Mouse (Mus musculus) hindbrain, embryonic 14.5 days (tissue): Measurements from ENCODE around the gene Mad2l1. TPM values are rescaled to one million over a fixed set of nuclear protein-coding genes. Genes with fewer than 3 reads are reported as not detected.

ENCODE experiments used
- ATAC-seq: fragments of 200-750 bp; cut with Nextera tagmentation; 2 replicates; pipeline ENCODE4 v1.8.0; 2017; ENCODE audit warnings: moderate number of reproducible peaks, mild to moderate bottlenecking, moderate TSS enrichment, moderate library complexity; ENCODE audit not compliant: low FRiP score
- DNase-seq: peaks from one replicate; pipeline ENCODE4 v3.0.0-alpha.2; 2015; ENCODE audit warnings: low spot score
- H3K27ac ChIP-seq: fragments of 300-500 bp; sonication (generic); 2 replicates; pipeline ENCODE4 v1.5.1; 2014; ENCODE audit warnings: mild to moderate bottlenecking, moderate library complexity
- H3K27me3 ChIP-seq: fragments of 300-500 bp; sonication (generic); 2 replicates; pipeline ENCODE4 v1.6.1; 2014; ENCODE audit warnings: mild to moderate bottlenecking, low read length, mixed read lengths; ENCODE audit not compliant: control insufficient read depth, insufficient read depth
- H3K36me3 ChIP-seq: fragments of 300-500 bp; sonication (generic); replicated peaks from 2 replicates; pipeline ENCODE4 v1.6.1; 2014; ENCODE audit not compliant: control insufficient read depth, insufficient read depth
- H3K4me1 ChIP-seq: fragments of 300-500 bp; sonication (generic); replicated peaks from 2 replicates; pipeline ENCODE4 v1.6.1; 2014; ENCODE audit warnings: antibody characterized with exemption, low read length, mixed read lengths; ENCODE audit not compliant: control insufficient read depth, insufficient read depth
- H3K4me2 ChIP-seq: fragments of 300-500 bp; sonication (generic); replicated peaks from 2 replicates; pipeline ENCODE4 v1.6.1; 2014; ENCODE audit warnings: mild to moderate bottlenecking, moderate library complexity
- H3K4me3 ChIP-seq: fragments of 300-500 bp; sonication (generic); replicated peaks from 2 replicates; pipeline ENCODE4 v1.5.1; 2014; ENCODE audit warnings: mild to moderate bottlenecking, low read length
- H3K9ac ChIP-seq: fragments of 300-500 bp; sonication (generic); 2 replicates; pipeline ENCODE4 v1.6.1; 2014
- H3K9me3 ChIP-seq: fragments of 300-500 bp; sonication (generic); 2 replicates; pipeline ENCODE4 v1.6.1; 2016; ENCODE audit warnings: low read length; ENCODE audit not compliant: control insufficient read depth
- WGBS: fragments of 180-500 bp; shearing (Covaris S2); extraction: QIAGEN DNeasy Blood & Tissue Kit; methylation state at CpG from one replicate; pipeline ENCODE4 v1.1.7; 2014; 5-methylcytosine and 5-hydroxymethylcytosine counted together
- polyA plus RNA-seq: library from polyadenylated mRNA; unstranded; fragments of >200 nt; fragmentation: Nextera tagmentation; extraction: Ambion mirVana; gene quantifications from 2 replicates; pipeline ENCODE4 v1.2.1, GENCODE M21; 2014

Gene Mad2l1
- 17.2 and 18.8 TPM in 2 replicates for polyA plus RNA-seq

DNA sequence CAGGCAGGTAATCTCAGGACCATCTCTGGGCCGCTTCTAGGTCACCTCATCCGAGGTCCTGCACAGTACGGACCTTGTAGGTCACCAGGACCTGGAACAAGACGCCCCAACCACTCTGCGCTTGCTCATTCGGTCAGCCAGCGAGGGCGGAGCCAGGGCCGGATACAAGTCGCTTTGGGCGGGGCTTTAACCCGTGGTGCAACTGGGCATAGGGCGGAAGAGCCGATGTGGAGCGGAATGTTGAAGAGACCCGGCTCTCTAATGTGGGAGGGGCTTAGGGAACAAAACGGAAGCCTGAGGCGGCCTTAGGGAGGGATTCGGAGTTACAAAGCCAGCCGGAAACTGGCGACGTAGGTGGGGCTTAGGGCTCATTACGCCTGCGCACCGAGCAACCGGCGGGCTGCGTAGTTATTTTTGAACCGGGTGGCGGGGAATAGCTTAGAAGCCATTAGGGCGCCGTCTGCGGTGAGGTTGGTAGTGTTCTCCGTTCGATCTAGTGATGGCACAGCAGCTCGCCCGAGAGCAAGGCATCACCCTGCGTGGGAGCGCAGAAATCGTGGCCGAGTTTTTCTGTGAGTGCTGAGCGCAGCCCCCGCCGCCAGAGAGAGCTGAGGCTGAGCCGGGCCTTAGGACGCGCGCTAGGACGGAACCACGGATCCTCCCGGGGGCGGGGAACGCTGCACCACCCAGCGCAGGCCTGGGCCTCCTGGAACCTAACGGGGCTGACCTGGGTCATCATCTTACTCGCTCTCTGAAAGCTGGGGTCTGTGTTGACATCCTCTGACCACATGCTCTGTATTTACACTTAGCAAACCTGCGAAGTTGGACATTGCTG is at the start of gene Mad2l1:
Gene Mad2l1 (plus strand): TSS at position 363 of the 835 bp plus-strand sequence.
- WGBS = under 1% methylated on average over 57 of the region's 57 CpGs
- H3K4me2 ChIP-seq = peak within 1 kb of the TSS; percentile 85
- DNase-seq = peak; percentile 96
- H3K4me1 ChIP-seq = peaks cover 15% of the 10 kb centered on the region; the same call in 1 of the 2 replicates
- peak; percentile 99 for ATAC-seq
- no peaks in the 10 kb centered on the region for H3K9me3 ChIP-seq
- peak within 1 kb of the TSS; percentile 80 for H3K4me3 ChIP-seq
- H3K36me3 ChIP-seq = no peaks in the 10 kb centered on the region
- peak within 1 kb of the TSS; percentile 88 for H3K27ac ChIP-seq
- no peaks in the 10 kb centered on the region for H3K27me3 ChIP-seq
- peak within 1 kb of the TSS; percentile 67 for H3K9ac ChIP-seq

DNA sequence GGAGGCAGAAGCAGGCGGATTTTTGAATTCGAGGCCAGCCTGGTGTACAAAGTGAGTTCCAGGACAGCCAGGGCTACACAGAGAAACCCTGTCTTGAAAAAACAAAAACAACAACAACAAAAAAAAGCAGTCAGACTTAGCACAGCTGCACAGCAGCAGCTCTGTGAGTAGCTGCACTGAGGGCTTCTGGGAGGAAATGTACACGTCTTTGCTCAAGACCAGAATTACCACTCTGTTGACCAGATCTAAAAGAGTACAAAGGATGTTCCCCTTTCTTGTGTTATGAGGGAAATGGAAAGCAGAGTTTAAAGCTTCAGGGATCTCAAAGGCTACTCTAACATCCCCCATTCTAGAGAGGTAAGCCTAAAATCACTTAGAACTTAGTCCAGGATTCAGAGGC is 41.5 kb upstream of the Mad2l1 start:
- no peak overlapping the region for H3K27ac ChIP-seq
- DNase-seq = no peak
- no peak overlapping the region for H3K9ac ChIP-seq
- no peaks in the 10 kb centered on the region for H3K4me1 ChIP-seq
- no peak for ATAC-seq
- 86% methylated on average over 3 of the region's 3 CpGs for WGBS
- H3K9me3 ChIP-seq = no peaks in the 10 kb centered on the region
- H3K36me3 ChIP-seq = no peaks in the 10 kb centered on the region
- no peak overlapping the region for H3K4me2 ChIP-seq
- H3K4me3 ChIP-seq = no peak overlapping the region
- no peaks in the 10 kb centered on the region for H3K27me3 ChIP-seq

- WGBS = 93% methylated on average over 5 of the region's 5 CpGs
These were observed 18.8 kb upstream of the Mad2l1 start for GRCm38 (mm10) chr6:66516368-66516767.

GRCm38 (mm10) chr6:66528386-66528785 is 6.8 kb upstream of the Mad2l1 start:
- H3K27me3 ChIP-seq = no peaks in the 10 kb centered on the region

More at GRCm38 (mm10) chr6:66516368-66516767, 18.8 kb upstream of the Mad2l1 start:
- DNase-seq (no peak), ATAC-seq (no peak)
- no peak overlapping the region for H3K9ac ChIP-seq
- H3K9me3 ChIP-seq = no peaks in the 10 kb centered on the region
- no peaks in the 10 kb centered on the region for H3K4me1 ChIP-seq
- no peaks in the 10 kb centered on the region for H3K27me3 ChIP-seq
- H3K4me2 ChIP-seq = no peak overlapping the region
- H3K4me3 ChIP-seq = no peak overlapping the region
- H3K36me3 ChIP-seq = no peaks in the 10 kb centered on the region
- no peak overlapping the region for H3K27ac ChIP-seq

GRCm38 (mm10) chr6:66533241-66533640 is 1.9 kb upstream of the Mad2l1 start:
- Histone ChIP-seq H3K27me3 (no peaks in the 10 kb centered on the region), H3K9me3 (no peaks in the 10 kb centered on the region), H3K4me1 (peaks cover 15% of the 10 kb centered on the region; the same call in 1 of the 2 replicates), H3K9ac (no peak overlapping the region), H3K27ac (no peak overlapping the region), H3K36me3 (no peaks in the 10 kb centered on the region), H3K4me2 (no peak overlapping the region), H3K4me3 (no peak overlapping the region)
- WGBS = 21% methylated on average over 3 of the region's 3 CpGs
- ATAC-seq = no peak
- DNase-seq = peak; percentile 88

More at GRCm38 (mm10) chr6:66528386-66528785, 6.8 kb upstream of the Mad2l1 start:
- H3K4me2 ChIP-seq = no peak overlapping the region
- no peak overlapping the region for H3K27ac ChIP-seq
- H3K36me3 ChIP-seq = no peaks in the 10 kb centered on the region
- H3K4me1 ChIP-seq = no peaks in the 10 kb centered on the region
- H3K9ac ChIP-seq = no peak overlapping the region
- no peak for DNase-seq
- no peak for ATAC-seq
- no peak overlapping the region for H3K4me3 ChIP-seq
- WGBS = 94% methylated on average over 10 of the region's 10 CpGs
- H3K9me3 ChIP-seq = no peaks in the 10 kb centered on the region

GRCm38 (mm10) chr6:66534366-66534941 is 736 bp upstream of the Mad2l1 start:
- WGBS = 82% methylated on average over 5 of the region's 5 CpGs
- Histone ChIP-seq H3K27me3 (no peaks in the 10 kb centered on the region), H3K27ac (peak overlapping the region; percentile 88), H3K4me1 (peaks cover 15% of the 10 kb centered on the region; the same call in 1 of the 2 replicates), H3K4me3 (peak overlapping the region; percentile 80), H3K4me2 (peak overlapping the region; percentile 85), H3K9me3 (no peaks in the 10 kb centered on the region), H3K36me3 (no peaks in the 10 kb centered on the region), H3K9ac (peak overlapping the region; percentile 67)
- DNase-seq (peak; percentile 26), ATAC-seq (no peak)

DNA sequence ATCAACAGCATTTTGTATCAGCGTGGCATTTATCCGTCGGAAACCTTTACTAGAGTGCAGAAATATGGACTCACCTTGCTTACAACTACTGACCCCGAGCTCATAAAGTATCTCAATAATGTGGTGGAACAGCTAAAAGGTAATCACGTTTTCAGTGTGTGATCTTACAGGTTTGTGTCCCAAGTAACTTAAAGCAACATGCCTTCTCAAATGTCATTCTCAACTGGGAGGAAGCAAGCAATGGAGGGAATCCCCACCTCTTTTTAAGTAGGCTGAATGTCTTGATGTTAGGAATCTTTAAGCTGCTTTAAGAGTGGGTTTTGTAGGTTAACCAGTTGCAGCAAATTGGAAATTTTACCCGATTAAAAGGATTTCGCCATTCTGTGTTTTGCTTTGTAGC is 776 bp downstream of the Mad2l1 start:
- Histone ChIP-seq H3K27me3 (no peaks in the 10 kb centered on the region), H3K36me3 (no peaks in the 10 kb centered on the region), H3K9ac (peak overlapping the region; percentile 65), H3K27ac (no peak overlapping the region), H3K4me1 (peaks cover 15% of the 10 kb centered on the region; the same call in 1 of the 2 replicates), H3K4me3 (peak overlapping the region; percentile 80), H3K9me3 (no peaks in the 10 kb centered on the region), H3K4me2 (peak overlapping the region; percentile 85)
- DNase-seq = no peak
- 19% methylated on average over 7 of the region's 7 CpGs for WGBS
- ATAC-seq = no peak

DNA sequence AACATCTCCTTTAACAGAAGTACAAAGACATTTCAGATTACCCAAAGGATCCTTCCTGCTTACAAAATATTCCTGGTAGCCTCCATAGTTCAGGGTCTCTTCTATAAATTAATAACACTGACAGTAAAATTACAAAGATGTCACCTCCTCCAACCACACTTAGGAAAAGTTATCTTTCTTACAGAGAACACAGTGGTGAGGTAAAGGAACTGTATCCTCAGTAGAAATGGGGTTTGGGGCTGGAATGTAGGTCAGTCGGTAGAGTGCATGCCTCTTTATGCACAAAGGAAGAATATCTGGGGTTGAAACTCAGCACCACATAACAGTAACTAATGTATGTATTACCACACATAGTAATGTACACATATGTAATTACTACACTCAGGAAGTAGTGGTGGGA is 24.8 kb downstream of the Mad2l1 start, which contains the start of gene Vmn1r32:
Gene Vmn1r32 (minus strand): TSS at position 101 of the 400 bp plus-strand sequence.
- Histone ChIP-seq H3K27ac (no peak within 1 kb of the TSS), H3K4me2 (no peak within 1 kb of the TSS), H3K9me3 (no peaks in the 10 kb centered on the region), H3K4me1 (no peaks in the 10 kb centered on the region), H3K4me3 (no peak within 1 kb of the TSS), H3K9ac (no peak within 1 kb of the TSS), H3K27me3 (no peaks in the 10 kb centered on the region), H3K36me3 (no peaks in the 10 kb centered on the region)
- DNase-seq (no peak), ATAC-seq (no peak)
- WGBS = 86% methylated on average over 1 of the region's 1 CpGs

DNA sequence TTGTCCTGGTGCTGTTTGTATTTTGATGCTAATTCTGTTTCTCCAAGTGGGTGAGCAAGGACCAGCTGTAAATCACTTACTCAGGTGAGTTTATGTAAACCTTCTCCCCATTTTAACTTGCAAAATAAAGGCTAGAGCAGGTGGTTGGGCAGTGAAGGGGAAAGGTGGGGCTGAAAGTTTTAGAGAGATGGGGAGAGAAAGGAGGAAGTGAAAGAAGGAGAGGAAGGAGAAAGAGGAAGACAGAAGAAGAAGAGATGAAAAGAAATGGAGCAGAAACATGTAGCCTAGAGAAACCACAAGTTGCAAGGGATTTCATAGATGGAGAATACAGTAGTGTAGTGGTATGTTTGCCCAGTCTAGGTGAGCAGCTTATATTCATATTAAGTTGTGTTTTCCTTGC is 60.6 kb downstream of the Mad2l1 start:
- H3K27me3 ChIP-seq = no peaks in the 10 kb centered on the region
- H3K36me3 ChIP-seq = no peaks in the 10 kb centered on the region
- no peak overlapping the region for H3K9ac ChIP-seq
- H3K9me3 ChIP-seq = no peaks in the 10 kb centered on the region
- ATAC-seq = no peak
- H3K4me3 ChIP-seq = no peak overlapping the region
- no peak overlapping the region for H3K4me2 ChIP-seq
- no peaks in the 10 kb centered on the region for H3K4me1 ChIP-seq
- no peak for DNase-seq
- H3K27ac ChIP-seq = no peak overlapping the region
